Mouse (Mus musculus): ENCODE measurements around the gene Neb.

- TF ChIP-seq POLR2A (IDR thresholded peaks at IDR 0.05; ENCODE audit: insufficient read length, low read depth), result no peak
- TF ChIP-seq REST (IDR thresholded peaks at IDR 0.05; ENCODE audit: insufficient read depth, insufficient read length), result no peak
Measured at GRCm38 (mm10) chr2:52389975-52390374, 11.7 kb upstream of the Neb start.
